Mouse (Mus musculus) brain, embryonic 14.5 days (tissue): ENCODE data around the gene Tenm2. TPM values are rescaled to one million over a fixed set of nuclear protein-coding genes. Genes with fewer than 3 reads are reported as not detected.

Experiments used
- DNase-seq: peaks from one replicate; pipeline ENCODE4 v3.0.0-alpha.2; 2011; ENCODE audit warnings: low read depth
- CTCF ChIP-seq: fragments of 200-500 bp; IDR thresholded peaks from 2 replicates; pipeline ENCODE4 v1.5.1; 2012; ENCODE audit warnings: inconsistent platforms, mild to moderate bottlenecking, moderate library complexity, borderline replicate concordance; ENCODE audit not compliant: insufficient read depth, insufficient read length; ENCODE audit errors: extremely low read depth
- POLR2A ChIP-seq: fragments of 200-500 bp; IDR thresholded peaks from 2 replicates; pipeline ENCODE4 v1.6.1; 2012; ENCODE audit warnings: mild to moderate bottlenecking, inconsistent platforms, borderline replicate concordance; ENCODE audit not compliant: poor library complexity, insufficient read depth, insufficient read length, severe bottlenecking; ENCODE audit errors: extremely low read depth
- polyA plus RNA-seq: library from polyadenylated mRNA; depleted of rRNA; stranded (reverse); fragments of >200 nt; gene quantifications from 2 replicates; pipeline ENCODE4 v1.2.3, GENCODE M21; 2012

The Tenm2 gene
- polyA plus RNA-seq, 1 experiment, result 47.2 TPM

GRCm38 (mm10) chr11:36362514-36362913, 873.2 kb downstream of the Tenm2 start:
- TF ChIP-seq POLR2A, result no peak
- TF ChIP-seq CTCF, result no peak
- peak; percentile 67 for DNase-seq

DNA sequence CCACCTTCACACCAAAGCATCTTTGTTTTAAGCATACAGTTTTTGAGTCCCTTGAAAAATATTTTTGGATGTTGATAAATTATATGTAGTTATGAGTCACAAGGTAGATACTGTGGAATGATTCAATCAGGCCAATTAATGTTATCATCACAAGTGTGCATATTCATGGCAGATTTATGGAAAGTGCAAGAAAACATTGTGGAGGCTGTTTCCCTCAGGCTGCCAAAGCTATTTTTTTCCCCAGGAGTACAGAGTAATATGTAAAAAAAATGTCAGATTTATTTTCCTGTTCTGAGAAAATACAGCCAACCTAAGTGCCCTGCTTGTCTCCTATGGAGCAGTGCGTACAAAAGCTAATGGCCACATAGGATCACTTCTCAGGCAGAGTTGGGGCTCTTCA, 882.5 kb downstream of the Tenm2 start:
- TF ChIP-seq CTCF, result no peak
- TF ChIP-seq POLR2A, result no peak

DNA sequence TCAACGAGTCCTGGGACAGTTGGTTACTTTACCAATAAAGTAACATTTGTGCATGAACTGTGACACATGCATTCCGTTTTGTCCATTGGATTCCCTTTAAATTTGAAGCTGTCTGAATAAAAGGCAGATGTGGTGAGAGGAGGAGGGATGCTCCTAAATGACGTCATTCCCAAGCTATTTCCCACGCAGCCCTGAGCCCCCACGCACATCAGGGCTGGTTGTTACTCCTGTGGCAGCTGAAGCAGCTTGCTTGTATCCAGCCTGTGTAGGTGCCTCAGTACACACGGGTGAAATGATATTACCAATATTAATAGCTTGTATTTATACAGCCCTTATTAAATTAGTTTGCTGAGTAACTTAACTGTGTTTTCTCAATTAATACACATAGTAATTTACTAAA, 884.0 kb downstream of the Tenm2 start:
- DNase-seq, result no peak
- TF ChIP-seq CTCF (no peak), POLR2A (no peak)

More for the DNA sequence above, 882.5 kb downstream of the Tenm2 start:
- DNase-seq, result no peak

DNA sequence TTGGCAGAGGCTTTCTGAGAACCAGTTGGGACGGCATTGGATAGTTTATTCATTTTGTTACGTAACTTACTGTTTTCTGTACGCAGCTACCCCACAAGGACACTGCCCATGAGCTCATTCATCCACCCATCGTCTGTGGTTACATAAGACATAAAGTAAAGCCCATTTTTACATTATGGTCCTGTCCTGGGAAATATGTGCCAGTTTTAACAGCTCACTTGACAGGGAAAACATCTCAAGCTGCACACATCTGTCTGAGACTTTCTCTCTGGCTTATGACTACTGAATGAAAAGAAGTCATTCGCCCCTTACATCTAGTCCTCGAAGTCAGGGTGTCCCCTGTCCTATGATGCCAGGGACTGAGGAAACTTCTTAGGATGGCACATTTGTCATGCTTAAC, 884.4 kb downstream of the Tenm2 start:
- TF ChIP-seq CTCF (no peak), POLR2A (no peak)
- no peak for DNase-seq

DNA sequence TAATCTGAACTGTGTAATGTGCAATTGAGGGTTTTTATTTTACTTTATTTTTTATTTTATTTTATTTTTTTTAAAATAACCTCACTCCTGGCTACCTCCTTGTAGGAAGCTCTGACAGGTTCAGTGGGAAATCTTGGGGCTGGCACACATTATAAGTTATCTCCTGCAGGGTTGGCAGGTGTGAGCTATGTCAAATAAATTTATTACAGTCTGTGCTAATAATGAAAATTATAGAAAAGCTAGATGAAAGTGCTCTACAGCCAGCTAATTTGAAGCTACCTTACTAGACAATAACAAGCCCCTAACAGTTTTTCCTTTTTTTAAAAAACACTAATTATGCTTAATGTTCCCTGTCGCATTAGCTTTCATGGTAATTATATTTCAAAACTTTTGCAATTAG, 885.5 kb downstream of the Tenm2 start:
- no peak for TF ChIP-seq POLR2A
- no peak for TF ChIP-seq CTCF
- DNase-seq, result no peak

DNA sequence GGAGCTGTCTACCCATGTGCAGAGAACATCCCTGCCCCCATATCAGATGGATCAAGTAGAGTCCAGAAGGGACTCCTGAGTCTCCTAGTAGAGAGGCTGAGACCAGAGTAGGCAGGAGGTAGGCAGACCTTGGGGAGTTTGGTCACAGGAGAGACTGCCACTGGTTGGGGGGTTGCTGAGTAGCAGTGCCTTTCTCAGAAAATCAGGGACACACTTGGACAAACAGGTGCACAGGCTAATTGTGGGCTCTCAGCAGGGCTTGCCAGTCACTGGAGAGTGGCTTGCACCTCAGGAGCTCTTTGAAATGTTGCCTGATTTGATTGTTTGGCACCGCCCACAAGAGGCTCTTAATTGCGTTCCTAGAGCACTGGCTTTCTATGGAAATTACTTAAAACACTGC, 885.9 kb downstream of the Tenm2 start:
- peak; percentile 89 for DNase-seq
- no peak for TF ChIP-seq POLR2A
- no peak for TF ChIP-seq CTCF

GRCm38 (mm10) chr11:36341799-36342198, 894.0 kb downstream of the Tenm2 start:
- DNase-seq, result no peak
- no peak for TF ChIP-seq POLR2A
- no peak for TF ChIP-seq CTCF

DNA sequence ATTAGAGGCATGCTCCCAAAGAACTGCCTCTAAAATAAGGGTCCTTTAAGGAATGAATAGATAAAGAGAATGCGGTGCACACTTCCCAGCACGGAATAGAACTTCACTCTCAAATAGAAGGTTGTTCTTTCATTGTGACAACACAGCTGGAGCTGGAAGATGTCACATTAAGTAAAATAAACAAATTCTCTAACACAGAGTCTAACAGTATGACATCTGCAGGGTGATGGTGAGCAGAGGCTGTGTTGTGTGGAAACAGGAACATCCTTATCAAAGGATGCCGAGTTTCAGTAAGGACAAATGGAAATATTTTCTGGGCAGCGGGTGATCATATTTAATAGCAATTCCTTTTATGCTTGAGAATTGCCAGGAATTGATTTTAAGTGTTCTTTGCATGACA, 897.3 kb downstream of the Tenm2 start:
- no peak for DNase-seq
- TF ChIP-seq POLR2A, result no peak
- no peak for TF ChIP-seq CTCF

GRCm38 (mm10) chr11:36337063-36337462, 898.7 kb downstream of the Tenm2 start:
- peak; percentile 69 for DNase-seq
- no peak for TF ChIP-seq POLR2A
- TF ChIP-seq CTCF, result no peak

DNA sequence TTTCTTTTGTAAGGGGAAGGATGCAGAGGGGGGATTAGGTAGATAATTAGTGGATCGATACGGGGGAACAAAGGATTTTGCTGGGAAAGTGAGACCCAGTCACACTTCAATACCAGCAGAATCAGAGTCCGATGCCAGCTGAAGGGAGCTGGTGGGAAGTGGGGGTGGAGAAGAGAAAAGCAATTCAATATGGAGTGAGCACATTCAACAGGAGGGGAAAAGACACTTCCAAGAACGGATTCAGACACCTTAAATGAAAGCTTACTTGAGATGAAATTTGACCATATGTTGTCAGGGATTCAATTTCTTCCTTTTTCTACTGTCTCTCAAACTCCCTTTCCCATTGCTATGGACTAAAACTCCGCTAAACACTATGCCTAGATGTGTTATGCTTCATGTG, 900.6 kb downstream of the Tenm2 start:
- no peak for DNase-seq
- TF ChIP-seq CTCF, result no peak
- TF ChIP-seq POLR2A, result no peak

GRCm38 (mm10) chr11:36334100-36334735, 901.5 kb downstream of the Tenm2 start:
- DNase-seq, result peak; percentile 74
- no peak for TF ChIP-seq CTCF
- no peak for TF ChIP-seq POLR2A

DNA sequence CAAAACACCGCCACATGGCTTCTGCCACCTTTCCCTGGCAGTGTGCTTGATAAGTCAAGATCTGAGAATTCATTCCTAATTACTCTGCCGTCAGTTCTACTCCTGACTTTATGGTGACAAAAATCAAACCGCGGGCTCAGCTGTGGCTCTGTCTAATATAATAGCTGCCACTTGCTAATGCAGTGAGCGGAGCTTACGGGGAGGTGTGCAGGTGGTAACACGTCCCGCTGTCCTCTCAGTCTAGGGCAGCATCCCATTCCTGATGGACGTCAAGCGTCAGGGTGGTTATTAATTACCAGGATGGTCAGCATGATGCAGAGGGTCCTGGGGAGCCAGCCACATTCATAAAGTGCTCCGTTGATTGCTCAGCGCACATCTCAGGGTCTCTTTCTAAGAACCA, 903.5 kb downstream of the Tenm2 start:
- TF ChIP-seq POLR2A (no peak), CTCF (no peak)
- peak; percentile 61 for DNase-seq
